Mouse (Mus musculus) olfactory bulb, adult 2 months (tissue): ENCODE measurements around the gene Tstd2.

Experiments used
- CTCF ChIP-seq: fragments of 200-500 bp; IDR thresholded peaks from 2 replicates; pipeline ENCODE4 v1.5.1; 2012; ENCODE audit warnings: low read depth, mild to moderate bottlenecking, low read length, moderate library complexity; ENCODE audit not compliant: insufficient read depth
- POLR2A ChIP-seq: fragments of 200-500 bp; IDR thresholded peaks from 2 replicates; pipeline ENCODE4 v1.6.1; 2012; ENCODE audit warnings: mild to moderate bottlenecking, low read depth, low read length, moderate library complexity; ENCODE audit not compliant: insufficient read depth

DNA sequence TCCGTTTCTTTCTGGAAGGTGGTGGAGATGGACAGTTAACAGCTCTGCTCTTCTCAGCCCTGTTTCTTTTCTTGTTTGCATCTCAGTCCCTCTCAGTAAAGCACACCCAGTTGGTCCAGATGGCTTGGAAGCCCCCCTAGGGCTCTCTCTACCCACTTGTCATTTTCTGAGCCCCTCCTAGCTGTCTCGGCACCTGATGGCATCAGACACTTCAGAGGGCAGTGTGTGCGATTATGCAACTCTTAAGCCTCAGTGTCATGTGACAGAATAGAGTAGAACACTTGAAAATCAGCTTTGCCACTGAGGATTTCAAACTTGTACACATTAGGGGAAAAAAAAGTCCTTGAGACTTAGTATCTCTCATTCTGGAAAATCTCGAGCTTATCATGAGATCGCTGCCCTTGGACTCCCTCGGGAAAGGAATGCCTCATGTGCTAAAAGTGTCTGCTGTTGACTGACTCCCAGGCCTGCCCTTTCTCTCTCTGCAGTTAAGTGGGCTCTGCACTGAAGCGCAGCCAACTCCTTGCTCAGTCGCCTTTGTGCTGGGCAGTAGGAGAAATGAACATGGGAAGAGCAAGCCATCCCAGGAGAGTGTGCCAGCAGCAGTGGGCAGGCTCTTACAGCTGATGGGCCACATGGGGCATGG is 72.7 kb downstream of the Tstd2 start:
- TF ChIP-seq CTCF (no peak), POLR2A (no peak)
